Mouse (Mus musculus) bone marrow macrophage, adult 2 months (primary cell): ENCODE measurements around the gene Neurl1a. TPM values are rescaled to one million over a fixed set of nuclear protein-coding genes. Genes with fewer than 3 reads are reported as not detected.
A peak's percentile ranks its signal among the peaks of the same experiment; 100 is the strongest.

Experiments used
- H3K27ac ChIP-seq: 2 replicates; pipeline ENCODE4 v1.5.1; 2012; ENCODE audit warnings: low read depth, low read length; ENCODE audit not compliant: insufficient read depth
- H3K4me1 ChIP-seq: 2 replicates; pipeline ENCODE4 v1.6.1; 2012; ENCODE audit warnings: low read length; ENCODE audit not compliant: control insufficient read depth, insufficient read depth
- H3K4me3 ChIP-seq: 2 replicates; pipeline ENCODE4 v1.5.1; 2012; ENCODE audit warnings: mild to moderate bottlenecking, low read length, moderate library complexity; ENCODE audit not compliant: insufficient read depth
- CTCF ChIP-seq: IDR thresholded peaks from 2 replicates; pipeline ENCODE4 v1.5.1; 2012; ENCODE audit warnings: low read depth, mild to moderate bottlenecking, low read length, moderate library complexity
- POLR2A ChIP-seq: IDR thresholded peaks from 2 replicates; pipeline ENCODE4 v1.6.1; 2012; ENCODE audit warnings: mild to moderate bottlenecking, low read depth, low read length, borderline replicate concordance
- polyA plus RNA-seq: library from polyadenylated mRNA; stranded (reverse); fragments of >200 nt; gene quantifications from 2 replicates; pipeline ENCODE4 v1.2.4, GENCODE M21; 2012; ENCODE audit not compliant: missing spikeins, insufficient read depth, insufficient read length

Neurl1a gene
- polyA plus RNA-seq, 1 experiment, result 2.9 TPM

- TF ChIP-seq POLR2A (no peak), CTCF (no peak)
- Histone ChIP-seq H3K4me3 (no peak overlapping the region), H3K4me1 (peaks cover 9% of the 10 kb centered on the region), H3K27ac (no peak overlapping the region)
Observed at GRCm38 (mm10) chr19:47255919-47256318, 77.3 kb downstream of the Neurl1a start.

GRCm38 (mm10) chr19:47259581-47259980, 81.0 kb downstream of the Neurl1a start:
- Histone ChIP-seq H3K4me1 (peaks cover 17% of the 10 kb centered on the region), H3K4me3 (no peak overlapping the region), H3K27ac (no peak overlapping the region)
- TF ChIP-seq CTCF, result peak; percentile 60
- TF ChIP-seq POLR2A, result no peak

GRCm38 (mm10) chr19:47261196-47261595, 82.6 kb downstream of the Neurl1a start:
- no peak overlapping the region for H3K4me3 ChIP-seq
- TF ChIP-seq POLR2A (no peak), CTCF (no peak)
- H3K27ac ChIP-seq, result no peak overlapping the region
- peaks cover 10% of the 10 kb centered on the region for H3K4me1 ChIP-seq

- H3K4me1 ChIP-seq, result peaks cover 9% of the 10 kb centered on the region
- no peak overlapping the region for H3K27ac ChIP-seq
- H3K4me3 ChIP-seq, result no peak overlapping the region
- TF ChIP-seq CTCF, result no peak
- TF ChIP-seq POLR2A, result no peak
Observed at GRCm38 (mm10) chr19:47263621-47264020, 85.0 kb downstream of the Neurl1a start.

GRCm38 (mm10) chr19:47264322-47265092, 85.9 kb downstream of the Neurl1a start:
- no peak overlapping the region for H3K4me3 ChIP-seq
- TF ChIP-seq POLR2A (no peak), CTCF (peak; percentile 53)
- H3K27ac ChIP-seq, result no peak overlapping the region
- H3K4me1 ChIP-seq, result peaks cover 9% of the 10 kb centered on the region

GRCm38 (mm10) chr19:47266070-47266801, 87.6 kb downstream of the Neurl1a start:
- no peak overlapping the region for H3K27ac ChIP-seq
- H3K4me3 ChIP-seq, result no peak overlapping the region
- H3K4me1 ChIP-seq, result peaks cover 9% of the 10 kb centered on the region
- TF ChIP-seq POLR2A, result no peak
- no peak for TF ChIP-seq CTCF

- TF ChIP-seq POLR2A (no peak), CTCF (no peak)
- H3K4me1 ChIP-seq, result peaks cover 9% of the 10 kb centered on the region
- no peak overlapping the region for H3K4me3 ChIP-seq
- H3K27ac ChIP-seq, result no peak overlapping the region
Observed at GRCm38 (mm10) chr19:47267066-47267465, 88.4 kb downstream of the Neurl1a start.

GRCm38 (mm10) chr19:47269729-47270128, 91.1 kb downstream of the Neurl1a start:
- no peak overlapping the region for H3K4me3 ChIP-seq
- no peaks in the 10 kb centered on the region; the same call in 1 of the 2 replicates for H3K4me1 ChIP-seq
- no peak overlapping the region for H3K27ac ChIP-seq
- no peak for TF ChIP-seq POLR2A
- no peak for TF ChIP-seq CTCF

- TF ChIP-seq CTCF (no peak), POLR2A (no peak)
- no peak overlapping the region for H3K27ac ChIP-seq
- no peak overlapping the region for H3K4me3 ChIP-seq
- no peaks in the 10 kb centered on the region for H3K4me1 ChIP-seq
Observed at GRCm38 (mm10) chr19:47270520-47270919, 91.9 kb downstream of the Neurl1a start.

- H3K4me3 ChIP-seq, result no peak overlapping the region
- TF ChIP-seq POLR2A (no peak), CTCF (no peak)
- H3K27ac ChIP-seq, result no peak overlapping the region
- no peaks in the 10 kb centered on the region; the same call in 1 of the 2 replicates for H3K4me1 ChIP-seq
Observed at GRCm38 (mm10) chr19:47276730-47277129, 98.1 kb downstream of the Neurl1a start.
